Mouse (Mus musculus) lung, postnatal 4 days (tissue): ENCODE measurements around the gene Fcgr3.

ENCODE experiments used
- DNase-seq, 2 experiments: peaks; one replicate each; pipeline ENCODE4 v3.0.0; 2021

The Fcgr3 gene

DNA sequence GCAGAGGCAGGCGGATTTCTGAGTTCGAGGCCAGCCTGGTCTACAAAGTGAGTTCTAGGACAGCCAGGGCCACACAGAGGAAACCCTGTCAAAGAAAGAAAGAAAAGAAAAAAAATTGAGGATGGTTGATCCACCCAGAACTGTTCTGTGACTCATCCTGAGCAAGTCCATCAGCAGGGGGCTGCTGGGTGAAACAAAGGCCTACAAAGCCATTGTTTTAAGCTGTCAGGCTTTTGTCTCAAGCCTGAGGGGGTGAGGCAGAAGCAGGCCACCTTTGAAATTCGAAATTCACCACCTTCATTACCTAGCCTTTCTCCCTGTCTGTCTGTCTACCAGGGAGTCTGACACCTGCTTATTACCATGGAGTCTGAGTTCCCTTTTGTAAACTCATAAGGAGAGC, 18.2 kb downstream of the Fcgr3 start:
- DNase-seq: no peak

DNA sequence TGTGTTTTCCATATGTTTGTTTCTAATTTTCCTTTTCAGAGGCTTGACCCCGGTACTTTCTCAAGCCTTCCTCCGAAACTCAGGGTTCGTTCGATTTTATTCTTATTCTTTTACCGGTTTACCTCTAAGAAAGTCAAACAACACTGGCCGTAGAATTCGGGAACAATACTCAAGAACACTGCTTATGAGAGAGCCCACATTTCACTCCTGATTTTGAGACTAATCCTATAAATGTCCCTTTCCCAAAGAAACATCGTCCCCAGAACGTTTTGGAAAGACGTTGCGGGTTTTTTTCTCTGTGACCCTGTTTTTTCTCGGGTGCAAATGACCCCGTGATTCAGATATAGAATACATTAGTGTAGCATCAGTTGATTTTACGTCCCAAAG, 19.7 kb downstream of the Fcgr3 start:
- no peak for DNase-seq

DNA sequence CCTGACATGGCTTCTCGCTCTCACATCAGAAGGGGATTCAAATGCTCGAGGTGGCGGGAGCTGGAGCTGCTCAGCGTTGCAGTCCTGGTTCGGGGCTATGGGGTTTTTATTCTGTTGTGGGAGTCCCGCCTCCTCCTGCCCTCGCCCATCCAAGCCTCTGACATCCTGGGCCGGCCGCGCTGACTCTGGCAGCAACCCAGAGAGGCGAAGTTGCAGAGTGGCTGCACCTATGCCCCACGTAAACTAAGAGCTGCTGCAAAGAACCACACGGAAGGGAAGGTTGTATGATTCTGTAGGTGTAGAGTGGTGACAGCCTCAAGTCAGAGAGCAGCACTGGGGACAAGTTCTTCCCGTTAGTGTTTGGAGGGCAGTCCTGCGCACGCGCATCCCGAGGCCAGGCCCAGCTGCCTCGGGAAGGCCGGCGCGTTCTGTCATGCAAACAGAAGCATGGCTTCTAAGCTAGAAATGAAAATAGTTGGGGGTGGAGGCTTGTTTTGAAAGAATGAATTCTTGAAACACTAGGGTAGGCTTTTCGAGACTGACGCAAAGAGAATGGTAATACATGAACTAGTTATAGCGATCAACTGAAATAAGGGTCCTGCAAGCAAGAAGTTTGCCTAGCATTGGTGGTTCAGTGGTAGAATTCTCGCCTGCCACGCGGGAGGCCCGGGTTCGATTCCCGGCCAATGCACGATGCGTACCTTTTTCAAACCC, 20.2 kb downstream of the Fcgr3 start:
- peak; percentile 89 to 91 for DNase-seq

DNA sequence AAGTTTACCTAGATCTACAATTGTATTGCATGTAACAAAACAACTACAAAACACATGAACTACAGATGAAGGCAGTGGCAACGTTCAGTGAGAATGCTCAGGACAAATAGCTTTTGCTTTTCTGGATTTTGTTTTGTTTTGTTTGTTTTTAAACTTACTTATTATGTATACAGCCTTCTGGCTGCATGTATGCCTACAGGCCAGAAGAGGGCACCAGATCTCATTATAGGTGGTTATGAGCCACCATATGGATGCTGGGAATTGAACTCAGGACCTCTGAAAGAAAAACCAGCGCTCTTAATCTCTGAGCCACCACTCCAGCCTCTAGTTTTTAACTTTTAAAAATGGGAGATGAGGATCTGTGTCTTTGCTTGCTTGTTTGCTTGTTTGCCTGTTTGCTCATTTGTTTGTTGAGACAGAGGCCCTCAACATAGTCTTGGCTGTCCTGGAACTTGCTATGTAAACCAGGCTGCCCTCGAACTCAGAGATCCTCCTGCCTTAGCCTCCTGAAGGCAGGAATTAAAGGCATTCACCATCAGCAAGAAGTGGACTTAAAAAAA, 21.1 kb downstream of the Fcgr3 start:
- DNase-seq: no peak

DNA sequence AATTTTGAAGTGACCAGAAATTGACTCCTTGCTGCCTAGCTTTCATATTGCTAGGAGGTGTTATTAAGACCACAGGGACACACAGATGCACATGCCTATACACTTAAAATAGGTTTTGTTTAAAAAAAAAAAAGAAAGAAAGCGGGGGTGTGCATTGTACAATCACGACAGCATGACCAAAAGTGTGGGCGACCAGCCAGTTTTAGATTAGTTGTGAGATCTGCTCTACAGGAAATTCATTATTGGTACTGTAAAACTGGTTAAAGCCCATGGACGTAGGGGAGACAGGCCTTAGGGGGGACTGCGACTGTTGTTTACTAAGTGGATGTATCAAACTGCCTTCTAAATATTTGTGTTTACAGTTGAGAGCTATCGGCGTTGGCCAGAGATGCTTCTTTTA, 24.9 kb downstream of the Fcgr3 start:
- no peak for DNase-seq

DNA sequence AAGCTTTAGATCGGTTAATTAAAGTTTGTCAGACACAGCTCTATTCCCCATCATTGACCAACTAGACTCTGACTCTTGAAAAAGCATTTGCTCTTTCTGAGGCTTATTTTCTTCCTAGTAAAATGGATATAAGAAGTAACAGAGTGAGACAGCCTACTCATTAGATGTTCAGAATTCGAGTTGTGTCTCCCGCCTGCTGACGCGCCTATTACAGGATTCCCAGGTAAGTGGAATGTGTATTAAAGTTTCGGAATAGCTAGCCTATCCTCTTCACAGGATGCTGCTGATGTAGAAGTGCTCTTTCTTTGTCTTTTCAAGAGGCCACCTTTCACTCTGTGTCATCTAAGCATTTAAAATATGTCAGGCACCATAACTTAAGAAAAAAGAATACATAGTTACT, 25.6 kb downstream of the Fcgr3 start:
- no peak for DNase-seq

DNA sequence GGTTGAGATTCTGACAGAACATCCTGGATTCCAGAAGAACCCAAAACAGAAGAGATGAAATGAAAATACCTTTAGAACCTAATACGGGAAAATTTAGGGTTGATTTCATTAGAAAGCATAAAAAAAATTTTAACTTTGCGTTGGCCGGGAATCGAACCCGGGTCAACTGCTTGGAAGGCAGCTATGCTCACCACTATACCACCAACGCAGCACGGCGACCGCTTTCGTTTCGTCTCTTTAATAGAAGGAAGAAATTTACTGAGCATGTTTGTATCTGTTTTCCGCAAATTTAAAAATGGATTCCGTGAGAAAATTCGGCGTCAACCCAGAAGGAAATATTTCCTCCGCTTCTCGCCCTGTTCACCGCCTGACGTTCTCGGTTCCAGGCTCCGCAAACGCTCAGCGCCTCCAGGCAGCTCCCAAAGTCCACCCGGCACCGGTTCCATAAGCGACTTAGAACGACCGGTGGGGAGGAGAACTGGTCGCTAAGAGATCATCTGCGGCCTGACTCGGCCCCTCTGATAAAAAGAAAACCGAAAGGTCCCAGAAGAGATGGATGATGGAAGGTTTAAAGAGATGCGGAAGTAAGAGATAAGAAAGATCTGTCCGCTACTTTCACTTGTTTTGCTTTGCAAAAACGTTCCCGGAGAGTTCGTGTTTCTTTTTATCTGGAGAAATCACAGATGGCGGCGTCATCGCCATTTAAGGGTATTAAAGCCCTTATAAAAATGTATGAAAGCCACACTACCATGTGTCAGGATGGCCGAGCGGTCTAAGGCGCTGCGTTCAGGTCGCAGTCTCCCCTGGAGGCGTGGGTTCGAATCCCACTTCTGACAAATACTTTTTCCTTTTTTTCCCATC, 26.6 kb downstream of the Fcgr3 start:
- DNase-seq: peak; percentile 67 to 88

DNA sequence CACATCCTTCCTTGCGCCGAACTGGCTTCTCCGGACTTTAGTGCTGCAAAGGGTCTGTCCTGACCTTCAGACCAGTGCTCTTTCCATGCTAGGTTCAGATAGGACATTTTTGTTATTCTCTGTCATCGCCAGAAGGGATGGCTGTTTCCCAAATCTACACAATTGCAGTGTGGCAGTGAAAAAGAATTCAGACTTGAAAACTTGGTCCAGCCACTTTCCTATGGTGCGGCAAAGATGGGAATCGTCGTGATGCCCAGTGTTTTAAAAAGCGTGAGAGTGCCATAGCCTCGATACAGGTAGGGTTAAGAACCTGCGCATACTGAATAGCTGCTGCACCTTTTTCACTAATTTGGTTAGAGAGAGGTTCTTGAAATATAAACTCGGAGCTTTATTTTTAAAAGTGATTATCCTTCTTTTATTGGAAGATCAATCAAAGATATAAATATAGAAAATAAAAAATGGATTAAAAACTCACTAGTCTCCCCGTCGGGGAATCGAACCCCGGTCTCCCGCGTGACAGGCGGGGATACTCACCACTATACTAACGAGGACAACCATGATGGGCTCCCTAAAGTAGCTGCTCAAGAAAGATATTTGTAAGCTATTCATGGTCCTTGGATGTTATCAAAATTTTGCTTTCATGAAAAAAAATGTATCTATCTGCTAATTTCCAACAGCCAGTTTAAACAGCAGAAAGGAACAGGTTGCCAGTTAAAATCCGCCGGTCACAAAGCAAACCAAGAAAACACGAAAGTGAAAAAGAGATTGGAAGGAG, 28.0 kb downstream of the Fcgr3 start:
- DNase-seq: peak; percentile 52 to 72

DNA sequence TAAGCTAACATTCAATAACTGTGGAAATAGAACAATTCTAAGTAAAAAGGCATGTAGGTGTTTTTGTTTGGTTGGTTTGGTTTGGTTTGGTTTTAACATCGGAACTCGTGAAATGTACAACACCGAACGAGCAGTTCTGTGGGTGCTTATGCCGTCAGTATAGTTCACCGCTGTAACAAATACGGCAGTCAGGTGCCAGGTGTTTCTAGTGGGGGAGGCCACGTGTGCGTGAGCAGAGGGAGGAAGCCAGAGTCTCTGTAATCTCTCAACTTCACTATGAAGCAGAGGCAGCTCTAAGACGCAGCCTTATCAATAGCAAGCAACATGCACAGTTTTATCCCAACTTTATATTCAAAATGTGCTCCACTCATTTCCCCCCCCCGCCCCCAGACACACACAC, 29.1 kb downstream of the Fcgr3 start:
- DNase-seq: no peak

DNA sequence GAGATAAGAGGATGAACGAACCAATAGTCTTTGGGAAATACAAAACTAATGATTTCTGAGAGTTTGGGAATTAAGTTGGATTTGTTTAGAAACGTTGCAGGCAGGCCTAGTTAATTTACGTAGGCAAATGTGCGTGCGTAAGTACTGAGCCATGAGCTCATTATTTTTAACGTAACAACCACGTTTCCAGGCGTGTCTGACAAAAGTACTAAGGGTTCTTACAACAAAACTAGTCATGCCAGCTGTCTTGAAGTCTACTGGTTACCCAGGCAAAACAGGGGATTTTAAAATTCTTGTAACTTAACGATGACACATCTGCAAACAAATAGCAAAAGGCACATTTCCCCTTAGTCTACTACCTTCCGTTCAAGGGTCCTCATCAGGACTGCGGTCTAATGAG, 30.5 kb downstream of the Fcgr3 start:
- DNase-seq: no peak

DNA sequence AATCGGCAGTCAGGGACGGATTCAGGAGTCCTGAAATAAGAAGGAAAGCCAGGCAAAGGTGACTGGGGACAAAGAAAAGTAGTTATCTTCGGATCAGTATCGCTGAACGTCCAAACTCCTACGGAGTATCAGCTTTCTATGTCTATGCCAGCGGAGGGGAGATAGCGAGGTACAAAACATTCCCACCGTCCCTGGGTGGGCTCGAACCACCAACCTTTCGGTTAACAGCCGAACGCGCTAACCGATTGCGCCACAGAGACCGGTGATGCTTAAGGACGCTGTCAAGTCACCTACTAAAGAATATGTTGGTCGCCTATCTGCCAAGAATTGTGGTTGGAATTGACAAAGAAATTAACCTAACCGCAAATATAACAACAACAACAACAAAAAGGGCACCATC, 31.0 kb downstream of the Fcgr3 start:
- DNase-seq: peak; percentile 75 to 84

DNA sequence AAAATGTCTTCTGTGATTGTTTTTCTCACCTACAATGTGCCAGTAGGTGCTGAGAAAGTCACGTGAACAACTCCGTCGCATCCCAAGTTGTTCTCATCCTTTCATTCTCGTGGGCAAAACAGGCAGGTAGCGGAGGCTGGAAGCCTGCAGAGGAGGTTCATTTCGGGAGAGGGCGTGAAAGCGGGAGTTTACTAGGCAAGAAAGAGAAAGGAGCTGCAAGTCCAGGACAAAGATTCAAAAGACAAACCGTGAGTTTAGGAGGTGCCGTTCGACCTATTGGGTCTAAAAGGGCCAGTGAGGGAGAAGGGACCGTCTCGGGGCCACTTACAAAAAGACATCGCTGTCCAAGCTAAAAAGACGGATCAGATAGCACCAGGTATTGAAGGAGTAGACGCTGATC, 31.5 kb downstream of the Fcgr3 start:
- DNase-seq: no peak

DNA sequence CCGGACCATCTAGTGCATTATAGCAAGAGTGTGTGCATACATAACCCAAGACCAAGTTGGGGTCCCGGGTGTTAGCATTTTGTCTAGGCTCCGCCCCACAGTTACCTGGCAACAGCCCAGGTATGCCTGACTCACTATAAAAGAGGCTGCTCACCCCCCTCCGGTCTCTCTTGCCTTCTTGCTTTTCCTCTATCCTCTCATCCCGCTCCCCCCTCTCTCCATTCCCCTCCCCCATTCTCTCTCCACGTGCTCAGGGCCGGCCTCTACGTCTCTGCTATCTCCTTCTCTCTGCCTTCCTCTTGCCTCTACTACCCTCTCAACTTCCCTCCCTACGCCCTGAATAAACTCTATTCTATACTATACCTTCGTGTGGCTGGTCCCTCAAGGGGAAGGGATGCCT, 32.0 kb downstream of the Fcgr3 start:
- no peak for DNase-seq

DNA sequence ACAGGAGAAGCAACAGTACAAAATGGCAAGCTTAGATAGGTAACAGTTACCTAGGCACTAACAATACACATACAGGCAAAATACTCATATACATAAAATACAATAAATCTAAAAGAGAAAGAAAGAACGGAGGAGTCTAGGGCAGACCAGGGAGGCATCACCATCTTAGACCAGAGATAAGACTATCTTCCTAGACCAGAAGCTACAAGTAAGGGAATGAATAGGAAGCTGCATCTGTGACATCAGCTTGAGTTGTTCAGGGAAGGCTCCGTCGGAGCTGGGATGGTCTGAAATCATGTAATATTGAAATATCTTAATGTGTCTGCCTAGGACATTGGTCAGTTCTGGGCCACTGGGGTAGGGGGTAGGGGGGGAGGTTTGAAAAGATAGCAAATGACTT, 33.0 kb downstream of the Fcgr3 start:
- no peak for DNase-seq

DNA sequence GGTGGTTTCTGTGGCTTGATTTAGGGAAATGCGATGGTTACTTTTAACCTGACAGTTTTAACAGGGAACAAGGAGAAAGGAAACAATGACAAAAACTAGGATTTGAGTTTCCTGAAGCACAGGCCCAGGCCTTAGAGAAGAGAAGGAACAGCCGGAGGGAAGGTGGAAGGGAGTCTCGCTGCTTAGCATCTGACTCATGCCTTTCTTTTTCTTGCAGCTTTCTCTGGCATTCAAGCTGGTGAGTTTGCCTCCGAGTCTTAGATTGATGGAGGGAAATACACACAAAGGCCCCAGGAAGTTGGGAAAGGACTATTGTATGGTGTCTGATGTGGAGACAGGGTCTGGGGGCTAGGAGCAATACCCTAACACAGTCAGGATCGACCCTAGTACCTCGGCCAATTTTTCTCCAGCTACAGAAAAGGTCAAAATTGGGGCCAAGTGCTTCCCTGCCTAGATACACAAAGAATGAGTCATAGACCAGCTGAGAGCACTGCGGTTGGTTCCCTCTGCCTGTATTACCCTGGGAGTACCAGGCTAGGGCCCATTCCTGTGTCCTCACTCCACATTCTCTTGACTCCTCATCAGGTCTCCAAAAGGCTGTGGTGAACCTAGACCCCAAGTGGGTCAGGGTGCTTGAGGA, 45.3 kb downstream of the Fcgr3 start:
- no peak for DNase-seq

DNA sequence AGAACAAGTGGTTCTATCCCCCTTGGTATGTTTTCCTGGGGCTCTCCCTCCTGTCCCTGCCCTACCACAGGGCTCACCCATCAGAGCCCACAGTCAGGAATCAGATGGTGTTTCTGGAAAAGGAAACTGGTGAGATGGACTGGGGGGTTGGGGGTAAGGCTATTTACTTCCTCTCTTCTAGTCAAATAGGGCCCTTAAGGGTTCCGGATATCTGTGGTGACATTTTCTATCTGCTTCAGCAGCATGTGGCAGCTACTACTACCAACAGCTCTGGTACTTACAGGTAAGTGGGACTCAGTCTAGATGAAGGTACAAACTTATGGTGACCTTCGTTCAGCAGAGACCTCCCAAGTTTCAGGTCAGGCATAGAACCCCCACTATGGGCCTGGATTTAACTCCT, 46.0 kb downstream of the Fcgr3 start, which contains the start of gene Fcgr4:
Gene Fcgr4 (plus strand): TSS at position 184 of the 400 bp plus-strand sequence.
- DNase-seq: no peak

DNA sequence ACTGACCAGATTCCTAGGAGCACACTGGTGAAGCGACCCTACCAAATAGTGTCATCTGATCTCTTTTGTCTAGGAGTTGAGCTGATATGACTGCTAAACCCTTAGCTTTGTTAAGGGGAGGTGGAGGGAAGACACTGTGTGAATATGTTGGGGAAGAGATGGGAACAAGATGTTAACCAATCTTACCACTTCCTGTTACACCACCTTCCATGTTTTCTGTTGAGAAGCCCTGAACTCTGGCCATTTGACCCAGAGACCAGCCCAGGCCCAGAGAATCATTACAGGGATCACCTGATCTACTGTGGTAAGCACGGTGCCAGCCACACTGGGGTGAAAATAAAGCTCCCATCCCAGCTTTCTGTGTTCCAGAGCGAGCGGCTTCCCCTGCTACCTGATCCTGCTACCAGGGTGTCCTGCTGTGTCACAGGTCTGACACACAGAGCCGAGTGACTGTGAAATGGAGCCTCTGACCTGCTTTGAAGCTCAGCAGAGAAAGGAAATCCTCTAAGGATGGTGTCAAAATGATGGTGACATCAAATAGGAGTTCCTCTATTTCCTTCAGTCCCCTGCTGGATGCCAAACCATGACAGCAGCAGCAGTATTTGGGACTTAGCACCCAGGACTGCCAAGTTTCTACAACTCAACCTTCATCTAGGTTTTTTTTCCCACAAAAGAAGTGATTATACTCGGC, 47.1 kb downstream of the Fcgr3 start:
- DNase-seq: peak; percentile 32 to 34

DNA sequence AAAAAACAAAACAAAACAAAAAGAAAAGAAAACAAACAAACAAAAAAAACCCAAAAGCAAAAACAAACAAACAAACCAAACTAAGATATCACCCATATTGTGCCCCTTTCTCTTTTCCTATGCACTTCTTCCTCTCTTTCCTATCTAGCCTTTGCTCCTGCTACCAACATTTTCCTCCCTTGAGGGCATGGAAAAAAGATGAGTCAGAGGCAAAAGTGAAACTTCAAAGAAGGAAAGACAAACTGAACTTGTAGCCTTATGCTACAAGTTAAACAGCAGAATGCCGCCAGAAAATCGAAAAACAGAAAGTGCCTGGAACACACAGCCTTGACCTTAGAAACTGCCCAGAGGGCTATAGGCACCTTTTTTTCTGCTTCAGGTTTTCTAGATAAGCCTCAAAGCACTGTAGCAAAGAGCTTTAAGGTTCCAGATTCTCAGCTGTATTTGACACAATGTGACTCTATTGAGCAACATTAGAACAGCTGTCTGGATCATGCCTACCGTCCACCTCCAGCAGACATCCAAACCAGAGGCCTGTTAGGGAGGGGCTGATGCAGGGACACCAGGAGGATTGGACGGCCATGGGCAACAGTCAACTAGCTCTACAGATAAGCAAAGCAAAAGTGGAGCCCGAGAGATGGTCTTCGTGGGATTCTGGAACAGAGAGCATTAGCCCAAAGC, 47.9 kb downstream of the Fcgr3 start:
- no peak for DNase-seq

DNA sequence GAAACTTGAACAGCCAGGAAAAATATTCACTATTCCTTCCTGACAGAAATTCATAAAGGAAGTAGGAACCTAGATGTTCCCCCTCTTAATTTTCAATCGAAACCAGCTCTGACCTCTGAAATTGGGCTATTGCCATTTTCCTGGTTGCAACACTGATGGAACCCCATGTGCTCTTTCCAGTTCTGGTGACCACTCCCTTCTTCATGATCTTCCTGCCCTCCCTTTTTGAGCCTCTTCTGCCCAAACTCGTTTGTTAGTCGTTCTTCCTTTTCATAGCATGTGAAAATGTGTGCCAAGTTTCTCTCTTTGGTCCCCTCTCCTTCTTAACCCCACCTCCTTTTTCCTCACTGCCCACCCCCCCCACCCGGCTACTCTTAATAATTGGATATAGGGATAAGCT, 53.0 kb downstream of the Fcgr3 start:
- no peak for DNase-seq

DNA sequence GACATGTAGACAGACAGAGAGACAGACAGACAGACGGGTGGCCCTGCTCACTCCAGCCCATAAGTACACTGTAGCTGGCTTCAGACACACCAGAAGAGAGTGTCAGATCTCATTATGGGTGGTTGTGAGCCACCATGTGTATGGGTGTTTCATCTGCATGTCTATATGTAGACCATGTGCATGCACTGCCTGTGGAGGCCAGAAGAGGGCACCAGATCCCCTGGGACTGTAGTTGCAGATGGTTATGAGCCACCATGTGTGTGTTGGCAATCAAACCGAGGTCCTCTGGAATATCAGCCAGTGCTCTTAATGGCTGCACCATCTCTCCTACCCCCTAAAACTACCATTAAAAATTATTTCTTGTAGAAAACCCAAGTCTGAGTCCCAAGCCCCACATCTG, 57.8 kb downstream of the Fcgr3 start:
- DNase-seq: peak in 1 of 2 experiments; percentile 36

DNA sequence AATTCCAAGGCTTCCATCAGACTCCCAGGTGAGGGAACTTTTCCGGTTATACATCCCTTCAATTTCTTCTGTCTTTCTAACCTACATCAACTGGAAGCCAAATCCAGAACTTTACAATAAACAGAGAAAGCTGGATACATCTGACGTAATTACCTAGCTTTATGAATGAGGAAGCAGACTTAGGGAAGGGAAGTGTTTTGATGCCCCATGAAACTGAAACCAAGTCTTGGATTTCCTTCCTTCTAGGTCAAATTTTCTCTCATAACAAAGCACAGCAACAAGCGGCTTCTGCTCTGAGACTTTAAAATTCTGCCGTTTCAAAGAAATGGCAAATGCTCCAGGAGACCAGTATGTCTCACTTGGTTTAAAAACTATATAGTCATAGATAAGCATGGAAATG, 58.4 kb downstream of the Fcgr3 start:
- no peak for DNase-seq

DNA sequence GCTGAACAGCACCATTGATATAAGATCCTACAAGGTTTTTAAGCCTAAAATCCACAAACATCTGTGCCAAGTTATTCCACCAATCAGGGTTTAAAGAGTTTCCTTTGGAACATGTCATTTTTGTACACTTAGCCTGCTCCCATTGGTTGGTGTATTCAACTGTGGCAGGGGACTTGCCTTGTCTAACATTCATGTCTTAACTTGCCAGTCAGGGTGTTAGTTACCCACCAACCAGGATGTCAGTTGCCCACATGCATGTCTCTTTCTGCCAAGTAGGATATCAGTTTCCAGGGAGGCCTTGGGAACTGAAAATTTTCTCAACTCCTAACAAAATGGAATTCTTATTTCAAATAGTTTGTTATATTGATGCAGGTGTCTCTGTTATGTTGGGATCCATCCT, 59.1 kb downstream of the Fcgr3 start:
- no peak for DNase-seq
